Mouse (Mus musculus) cerebellum, adult 11-12 months (tissue): ENCODE data around the gene Sdha.

ENCODE experiments used
- DNase-seq: peaks from one replicate; pipeline ENCODE4 v3.0.0; 2022

Sdha gene

GRCm38 (mm10) chr13:74302050-74303037 lies 47.7 kb downstream of the Sdha start:
- no peak for DNase-seq

GRCm38 (mm10) chr13:74301607-74301984 lies 48.5 kb downstream of the Sdha start:
- DNase-seq = no peak

- peak; percentile 27 for DNase-seq
Measured at GRCm38 (mm10) chr13:74300925-74301606, 49.0 kb downstream of the Sdha start.

- no peak for DNase-seq
Measured at GRCm38 (mm10) chr13:74296376-74296775, 53.7 kb downstream of the Sdha start.

GRCm38 (mm10) chr13:74292167-74292566 lies 57.9 kb downstream of the Sdha start, which contains the start of gene Ahrr:
Ahrr (minus strand) TSS chr13:74292331.
- no peak for DNase-seq

GRCm38 (mm10) chr13:74289646-74290045 lies 60.4 kb downstream of the Sdha start:
- no peak for DNase-seq

- DNase-seq = no peak
Measured at GRCm38 (mm10) chr13:74282299-74282698, 67.8 kb downstream of the Sdha start.

- no peak for DNase-seq
Measured at GRCm38 (mm10) chr13:74275726-74276125, 74.4 kb downstream of the Sdha start.
